Mouse (Mus musculus) MEL (cell line): ENCODE results near the gene Aqp6. TPM values are rescaled to one million over a fixed set of nuclear protein-coding genes. Genes with fewer than 3 reads are reported as not detected.

Source experiments
- DNase-seq: peaks from one replicate; pipeline ENCODE4 v3.0.0; 2011; ENCODE audit warnings: low read depth, low spot score
- H3K27ac ChIP-seq: 2 replicates; pipeline ENCODE4 v1.5.1; 2012; ENCODE audit warnings: low read depth, mild to moderate bottlenecking, control low read depth, low read length, moderate library complexity; ENCODE audit not compliant: control insufficient read depth
- H3K27me3 ChIP-seq, 2 experiments: fragments of 150-350 bp in 1 of 2; sonication (generic) in 1 of 2; 2 replicates each; pipeline ENCODE4 v1.6.1; 2012; ENCODE audit warnings: low read length in 2 of 2, mild to moderate bottlenecking in 2 of 2, improper control_type of control experiment in 1 of 2, moderate library complexity in 1 of 2; ENCODE audit not compliant: insufficient read depth in 2 of 2, control insufficient read depth in 1 of 2
- H3K36me3 ChIP-seq, 2 experiments: 2 replicates each; pipeline ENCODE4 v1.6.1; 2012 to 2014; ENCODE audit warnings: low read length in 2 of 2, improper control_type of control experiment in 1 of 2, inconsistent platforms in 1 of 2, mild to moderate bottlenecking in 1 of 2; ENCODE audit not compliant: insufficient read depth in 2 of 2, control insufficient read depth in 1 of 2
- H3K4me1 ChIP-seq, 2 experiments: fragments of 150-350 bp in 1 of 2; sonication (generic) in 1 of 2; 2 replicates each; pipeline ENCODE4 v1.6.1; 2012; ENCODE audit warnings: low read length in 2 of 2, improper control_type of control experiment in 1 of 2, mild to moderate bottlenecking in 1 of 2; ENCODE audit not compliant: insufficient read depth in 2 of 2, control insufficient read depth in 1 of 2
- H3K4me3 ChIP-seq, 2 experiments: fragments of 150-350 bp in 1 of 2; sonication (generic) in 1 of 2; 2 replicates each; pipeline ENCODE4 v1.5.1; 2012; ENCODE audit warnings: low read depth in 2 of 2, low read length in 2 of 2, mild to moderate bottlenecking in 2 of 2, moderate library complexity in 2 of 2, control low read depth in 1 of 2, improper control_type of control experiment in 1 of 2; ENCODE audit not compliant: control insufficient read depth in 1 of 2, insufficient read depth in 1 of 2
- H3K79me2 ChIP-seq: 2 replicates; pipeline ENCODE4 v1.6.1; 2012; ENCODE audit warnings: mild to moderate bottlenecking, low read length, moderate library complexity; ENCODE audit not compliant: control insufficient read depth, poor library complexity, insufficient read depth
- H3K9ac ChIP-seq: 2 replicates; pipeline ENCODE4 v1.6.1; 2012; ENCODE audit warnings: low read depth, mild to moderate bottlenecking, control low read depth, low read length, moderate library complexity; ENCODE audit not compliant: control insufficient read depth, poor library complexity, severe bottlenecking
- H3K9me3 ChIP-seq: fragments of 150-350 bp; sonication (generic); replicated peaks from 2 replicates; pipeline ENCODE4 v1.6.1; 2012; ENCODE audit warnings: mild to moderate bottlenecking, low read length, improper control_type of control experiment, moderate library complexity; ENCODE audit not compliant: insufficient read depth
- BHLHE40 ChIP-seq: IDR thresholded peaks from 2 replicates; pipeline ENCODE4 v1.6.1; 2012; ENCODE audit warnings: low read depth, mild to moderate bottlenecking, inconsistent platforms, low read length, improper control_type of control experiment, borderline replicate concordance
- CHD1 ChIP-seq: IDR thresholded peaks from 2 replicates; pipeline ENCODE4 v1.6.1; 2012; ENCODE audit warnings: low read depth, mild to moderate bottlenecking, inconsistent platforms, low read length, improper control_type of control experiment
- CHD2 ChIP-seq: IDR thresholded peaks from 2 replicates; pipeline ENCODE4 v1.6.1; 2011; ENCODE audit warnings: low read length, improper control_type of control experiment
- CTCF ChIP-seq, 3 experiments: IDR thresholded peaks in 2 of 3; conservative IDR thresholded peaks in 1 of 3; 2 replicates each; pipeline ENCODE4 v1.5.1; 2011 to 2012; ENCODE audit warnings: low read length in 3 of 3, low read depth in 2 of 3, mild to moderate bottlenecking in 2 of 3, improper control_type of control experiment in 1 of 3, inconsistent platforms in 1 of 3, mixed read lengths in 1 of 3, moderate library complexity in 1 of 3; ENCODE audit not compliant: control insufficient read depth in 1 of 3, insufficient read depth in 1 of 3, poor library complexity in 1 of 3, severe bottlenecking in 1 of 3
- E2F4 ChIP-seq: IDR thresholded peaks from 2 replicates; pipeline ENCODE4 v1.6.1; 2011; ENCODE audit warnings: low read depth, low read length, improper control_type of control experiment, borderline replicate concordance
- ELF1 ChIP-seq: IDR thresholded peaks from 2 replicates; pipeline ENCODE4 v1.6.1; 2014; ENCODE audit warnings: low read depth, mild to moderate bottlenecking, inconsistent platforms, low read length, improper control_type of control experiment, moderate library complexity
- EP300 ChIP-seq, 2 experiments: IDR thresholded peaks; 2 replicates each; pipeline ENCODE4 v1.6.1; 2011; ENCODE audit warnings: improper control_type of control experiment in 2 of 2, low read length in 2 of 2, low read depth in 1 of 2, mild to moderate bottlenecking in 1 of 2
- ETS1 ChIP-seq: IDR thresholded peaks from 2 replicates; pipeline ENCODE4 v1.6.1; 2012; ENCODE audit warnings: low read depth, mild to moderate bottlenecking, inconsistent platforms, low read length, improper control_type of control experiment, moderate library complexity
- GABPA ChIP-seq: IDR thresholded peaks from 2 replicates; pipeline ENCODE4 v1.6.1; 2012; ENCODE audit warnings: low read depth, mild to moderate bottlenecking, inconsistent platforms, low read length, improper control_type of control experiment, moderate library complexity
- GATA1 ChIP-seq: IDR thresholded peaks from 2 replicates; pipeline ENCODE4 v1.6.1; 2011; ENCODE audit warnings: low read depth, low read length, improper control_type of control experiment
- HCFC1 ChIP-seq: IDR thresholded peaks from 2 replicates; pipeline ENCODE4 v1.6.1; 2012; ENCODE audit warnings: low read depth, mild to moderate bottlenecking, inconsistent platforms, low read length, improper control_type of control experiment, moderate library complexity
- JUND ChIP-seq: IDR thresholded peaks from 2 replicates; pipeline ENCODE4 v1.6.1; 2011; ENCODE audit warnings: low read depth, mild to moderate bottlenecking, improper control_type of control experiment, low read length
- KAT2A ChIP-seq: conservative IDR thresholded peaks from 2 replicates; pipeline ENCODE4 v1.6.1; 2012; ENCODE audit warnings: low read depth, low read length, improper control_type of control experiment, inconsistent platforms
- MAFK ChIP-seq: IDR thresholded peaks from 2 replicates; pipeline ENCODE4 v1.6.1; 2011; ENCODE audit warnings: low read depth, mild to moderate bottlenecking, low read length, improper control_type of control experiment, borderline replicate concordance
- MAX ChIP-seq: IDR thresholded peaks from 2 replicates; pipeline ENCODE4 v1.6.1; 2011; ENCODE audit warnings: low read length, improper control_type of control experiment
- MAZ ChIP-seq: IDR thresholded peaks from 2 replicates; pipeline ENCODE4 v1.6.1; 2012; ENCODE audit warnings: low read depth, mild to moderate bottlenecking, inconsistent platforms, low read length, improper control_type of control experiment
- MEF2A ChIP-seq: IDR thresholded peaks from 2 replicates; pipeline ENCODE4 v1.6.1; 2014; ENCODE audit warnings: low read depth, mild to moderate bottlenecking, inconsistent platforms, low read length, improper control_type of control experiment; ENCODE audit not compliant: poor library complexity, insufficient replicate concordance, severe bottlenecking; ENCODE audit errors: extremely low read depth
- MXI1 ChIP-seq: IDR thresholded peaks from 2 replicates; pipeline ENCODE4 v1.6.1; 2011; ENCODE audit warnings: mild to moderate bottlenecking, low read depth, low read length, improper control_type of control experiment
- MYB ChIP-seq: IDR thresholded peaks from 2 replicates; pipeline ENCODE4 v1.6.1; 2011; ENCODE audit warnings: mild to moderate bottlenecking, low read depth, low read length, improper control_type of control experiment
- MYC ChIP-seq: IDR thresholded peaks from 2 replicates; pipeline ENCODE4 v1.6.1; 2011; ENCODE audit warnings: low read depth, mild to moderate bottlenecking, low read length, improper control_type of control experiment, moderate library complexity
- NELFE ChIP-seq: IDR thresholded peaks from 2 replicates; pipeline ENCODE4 v1.6.1; 2011; ENCODE audit warnings: low read depth, low read length, improper control_type of control experiment
- POLR2A ChIP-seq, 2 experiments: IDR thresholded peaks; 2 replicates each; pipeline ENCODE4 v1.6.1; 2011 to 2012; ENCODE audit warnings: low read length in 2 of 2, mild to moderate bottlenecking in 2 of 2, control low read depth in 1 of 2, improper control_type of control experiment in 1 of 2, low read depth in 1 of 2, moderate library complexity in 1 of 2; ENCODE audit not compliant: control insufficient read depth in 1 of 2, insufficient read depth in 1 of 2, poor library complexity in 1 of 2
- POLR2AphosphoS2 ChIP-seq: IDR thresholded peaks from 2 replicates; pipeline ENCODE4 v1.6.1; 2011; ENCODE audit warnings: low read length, improper control_type of control experiment
- POLR2AphosphoS5 ChIP-seq: IDR thresholded peaks from 2 replicates; pipeline ENCODE4 v1.6.1; 2012; ENCODE audit warnings: low read depth, borderline replicate concordance, mild to moderate bottlenecking, inconsistent platforms, low read length, moderate library complexity, mixed read lengths
- RAD21 ChIP-seq: IDR thresholded peaks from 2 replicates; pipeline ENCODE4 v1.6.1; 2011; ENCODE audit warnings: mild to moderate bottlenecking, low read depth, low read length, improper control_type of control experiment
- RCOR1 ChIP-seq: IDR thresholded peaks from 2 replicates; pipeline ENCODE4 v1.6.1; 2012; ENCODE audit warnings: low read depth, mild to moderate bottlenecking, inconsistent platforms, low read length, improper control_type of control experiment
- SMC3 ChIP-seq: IDR thresholded peaks from 2 replicates; pipeline ENCODE4 v1.6.1; 2011; ENCODE audit warnings: low read depth, low read length, improper control_type of control experiment
- TAL1 ChIP-seq: IDR thresholded peaks from 2 replicates; pipeline ENCODE4 v1.6.1; 2012; ENCODE audit warnings: mild to moderate bottlenecking, inconsistent platforms, low read length, moderate library complexity, mixed read lengths
- TBP ChIP-seq: IDR thresholded peaks from 2 replicates; pipeline ENCODE4 v1.8.0; 2011; ENCODE audit warnings: low read depth, low read length, improper control_type of control experiment
- TCF12 ChIP-seq: IDR thresholded peaks from 2 replicates; pipeline ENCODE4 v1.6.1; 2014; ENCODE audit warnings: low read depth, mild to moderate bottlenecking, inconsistent platforms, low read length, improper control_type of control experiment, moderate library complexity
- UBTF ChIP-seq: IDR thresholded peaks from 2 replicates; pipeline ENCODE4 v1.6.1; 2012; ENCODE audit warnings: low read depth, mild to moderate bottlenecking, inconsistent platforms, low read length, improper control_type of control experiment, moderate library complexity, borderline replicate concordance; ENCODE audit not compliant: insufficient read depth
- USF1 ChIP-seq: IDR thresholded peaks from 2 replicates; pipeline ENCODE4 v1.6.1; 2014; ENCODE audit warnings: low read depth, mild to moderate bottlenecking, inconsistent platforms, low read length, improper control_type of control experiment, moderate library complexity
- USF2 ChIP-seq, 2 experiments: IDR thresholded peaks; 2 replicates each; pipeline ENCODE4 v1.6.1; 2011 to 2012; ENCODE audit warnings: improper control_type of control experiment in 2 of 2, low read length in 2 of 2, borderline replicate concordance in 1 of 2, inconsistent platforms in 1 of 2, low read depth in 1 of 2, mild to moderate bottlenecking in 1 of 2; ENCODE audit not compliant: insufficient read depth in 1 of 2
- ZC3H11A ChIP-seq: IDR thresholded peaks from 2 replicates; pipeline ENCODE4 v1.6.1; 2012; ENCODE audit warnings: low read depth, mild to moderate bottlenecking, inconsistent platforms, low read length, improper control_type of control experiment
- ZKSCAN1 ChIP-seq: IDR thresholded peaks from 2 replicates; pipeline ENCODE4 v1.6.1; 2012; ENCODE audit warnings: low read depth, mild to moderate bottlenecking, inconsistent platforms, low read length, improper control_type of control experiment, moderate library complexity
- ZMIZ1 ChIP-seq: IDR thresholded peaks from 2 replicates; pipeline ENCODE4 v1.6.1; 2012; ENCODE audit warnings: low read depth, mild to moderate bottlenecking, inconsistent platforms, low read length, improper control_type of control experiment, moderate library complexity
- ZNF384 ChIP-seq: IDR thresholded peaks from 2 replicates; pipeline ENCODE4 v1.6.1; 2012; ENCODE audit warnings: low read depth, mild to moderate bottlenecking, inconsistent platforms, low read length, improper control_type of control experiment
- polyA plus RNA-seq, 2 experiments: library from polyadenylated mRNA; stranded (reverse) in 1 of 2; unstranded in 1 of 2; fragments of >175 nt in 1 of 2; fragments of >200 nt in 1 of 2; gene quantifications; 2 replicates each; pipeline versions ENCODE4 v1.2.1 to v1.2.4; 2012; ENCODE audit warnings: low replicate concordance in 2 of 2, low read depth in 1 of 2; ENCODE audit not compliant: insufficient read length in 2 of 2, insufficient read depth in 1 of 2, missing spikeins in 1 of 2
- total RNA-seq: library from RNA; depleted of rRNA; stranded (reverse); fragments of 300-350 nt; gene quantifications from 2 replicates; pipeline ENCODE4 v1.2.3, GENCODE M21; 2012

Aqp6 gene
- total and polyA plus RNA-seq, 3 experiments, result not detected

DNA sequence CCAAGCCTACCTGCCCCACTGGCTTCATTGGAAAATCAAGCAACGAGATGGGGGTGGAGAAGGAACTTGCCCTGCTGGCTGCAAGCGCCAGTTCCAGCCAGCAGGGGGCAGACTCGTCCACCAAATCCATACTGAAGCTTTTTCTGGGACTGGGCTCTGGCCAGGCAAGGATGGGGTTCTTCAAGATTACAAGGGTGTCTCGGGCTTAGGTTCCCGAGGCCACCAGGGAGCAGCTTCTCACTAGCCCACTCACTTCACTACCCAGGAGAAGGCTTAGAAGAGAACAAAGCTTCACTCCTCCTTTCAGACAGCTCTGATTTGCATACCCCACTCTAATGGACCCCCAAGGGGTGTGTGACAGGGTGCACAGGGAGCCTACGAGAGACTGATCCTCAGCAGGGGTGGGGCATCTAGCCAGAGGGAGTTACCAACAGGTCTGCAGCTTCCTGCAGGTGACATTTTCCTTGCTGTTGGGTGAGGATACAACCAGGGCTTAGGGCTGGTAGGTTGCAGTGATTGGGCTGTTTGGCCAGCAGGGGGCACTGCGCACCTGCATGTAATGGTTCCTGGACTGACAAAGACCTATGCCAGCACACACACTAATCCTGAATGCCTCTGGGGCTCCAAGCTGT lies 5.0 kb upstream of the Aqp6 start:
- no peak overlapping the region for H3K4me3 ChIP-seq
- peak; percentile 93 for DNase-seq
- H3K36me3 ChIP-seq, result no peaks in the 10 kb centered on the region
- no peaks in the 10 kb centered on the region for H3K79me2 ChIP-seq
- no peak overlapping the region for H3K9ac ChIP-seq
- H3K27ac ChIP-seq, result no peak overlapping the region
- peaks cover 5 to 9% of the 10 kb centered on the region in 2 experiments for H3K27me3 ChIP-seq
- H3K9me3 ChIP-seq, result no peaks in the 10 kb centered on the region
- H3K4me1 ChIP-seq, result no peaks in the 10 kb centered on the region
- TF ChIP-seq MYB (no peak), USF1 (no peak), HCFC1 (peak; percentile 4), E2F4 (no peak), ELF1 (no peak), POLR2A (IDR thresholded peaks at IDR 0.05; ENCODE audit: control insufficient read depth in 1 of 2, insufficient read depth in 1 of 2, low read depth in 1 of 2, low read length in 2 of 2, poor library complexity in 1 of 2) (no peak), RCOR1 (no peak), TCF12 (no peak), POLR2AphosphoS5 (no peak), GATA1 (no peak), ZMIZ1 (no peak), MYC (no peak), NELFE (no peak; the same call in 1 of the 2 replicates), MAZ (peak; percentile 48; the same call in 1 of the 2 replicates), MXI1 (peak; percentile 54), USF2 (IDR thresholded peaks at IDR 0.05; ENCODE audit: borderline replicate concordance in 1 of 2, insufficient read depth in 1 of 2, low read depth in 1 of 2, low read length in 2 of 2) (no peak), CTCF (IDR thresholded peaks at IDR 0.05 in 2 of 3, conservative IDR thresholded peaks at IDR 0.05 in 1 of 3; ENCODE audit: control insufficient read depth in 1 of 3, insufficient read depth in 1 of 3, low read depth in 2 of 3, low read length in 3 of 3, poor library complexity in 1 of 3, severe bottlenecking in 1 of 3) (peak; percentile 96 to 99 (median 97)), CHD2 (no peak), GABPA (no peak), POLR2AphosphoS2 (no peak), UBTF (no peak), MEF2A (no peak), ZC3H11A (peak; percentile 95), JUND (no peak; the same call in 1 of the 2 replicates), EP300 (IDR thresholded peaks at IDR 0.05; ENCODE audit: low read depth in 1 of 2, low read length in 2 of 2) (no peak), KAT2A (no peak), ZNF384 (0 out of 2 replicates have a peak, but pooled peaks have one; percentile 25), CHD1 (no peak), ETS1 (no peak), MAFK (no peak), MAX (no peak), RAD21 (peak; percentile 97), BHLHE40 (0 out of 2 replicates have a peak, but pooled peaks have one; percentile 42), TAL1 (no peak), SMC3 (peak; percentile 98), TBP (no peak), ZKSCAN1 (no peak)
